ENCODE assay signal across 10 mouse cellular contexts in the genomic region with DNA sequence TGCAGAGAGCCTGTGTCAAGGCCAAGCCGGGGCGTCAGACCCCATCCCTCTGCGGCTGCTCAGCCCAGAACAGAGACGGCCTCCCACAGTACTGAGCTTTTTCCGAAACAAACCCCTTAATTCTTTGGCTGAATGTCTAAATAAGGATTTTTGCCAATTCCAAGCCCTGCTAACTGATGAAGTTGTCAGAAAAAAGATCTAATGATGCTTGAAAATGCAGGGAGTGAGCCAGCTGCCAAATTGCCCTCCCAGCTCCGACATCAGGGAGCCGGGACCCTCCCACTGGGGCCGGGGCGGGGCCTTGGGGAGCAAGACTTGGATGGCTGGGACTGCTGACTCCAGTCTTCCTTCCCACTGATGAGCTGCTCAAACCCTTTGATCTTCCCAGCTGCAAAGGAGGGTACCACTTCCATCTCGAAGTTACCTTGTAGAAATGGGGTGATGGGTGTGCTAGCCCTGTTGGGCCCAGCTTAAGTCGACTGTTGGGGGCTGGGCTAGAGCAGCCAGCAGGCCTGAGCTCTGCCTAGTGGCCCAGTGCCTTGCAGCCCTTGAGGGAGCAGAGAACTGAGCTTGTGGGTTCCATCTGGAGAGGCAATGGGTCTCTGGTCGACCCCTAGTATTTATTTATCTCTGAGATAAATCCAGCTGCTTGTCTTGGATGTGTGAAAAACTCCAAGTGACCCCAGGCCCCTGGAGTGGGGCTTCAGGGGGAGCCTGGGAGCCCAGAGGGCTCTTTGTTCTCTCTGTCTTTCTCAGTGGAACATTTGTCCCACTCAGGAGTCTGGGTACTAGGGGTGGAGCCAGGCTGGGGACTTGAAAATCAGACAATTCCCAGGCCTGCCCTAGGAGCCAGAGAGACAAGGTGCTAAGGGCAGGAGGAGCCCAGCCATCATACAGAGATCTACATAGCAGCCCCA. TPM values are rescaled to one million over a fixed set of nuclear protein-coding genes. Genes with fewer than 3 reads are reported as not detected.
DNase-seq lines count a peak whose midpoint lies in the region; ATAC-seq lines count a peak whose summit lies in the region.
"Had no signal": no experiment of that assay in that cellular context is flagged by ENCODE, and none has a peak within 500 bp of the region (broad histone marks: within the 10 kb centered on the region; RNA-seq: fewer than 3 reads in every experiment).

No protein-coding gene starts in this region.

- peak; percentile 73; the same call in 1 of the 2 replicates for ATAC-seq in stomach, embryonic 15.5 days (ENCODE audit: insufficient read depth, low FRiP score, low read depth)
- no peak for ATAC-seq in erythroblast, adult 5-6 weeks (replicated peaks; ENCODE audit: low FRiP score, poor library complexity, severe bottlenecking)

- no peak overlapping the region for H3K4me2 ChIP-seq in stomach, embryonic 15.5 days
- H3K4me2 ChIP-seq: midbrain, embryonic 12.5 days had no signal

- 0 out of 2 replicates have a peak, but pooled peaks cover 14% of the 10 kb centered on the region for H3K4me1 ChIP-seq in stomach, embryonic 15.5 days
- H3K4me1 ChIP-seq: midbrain, embryonic 12.5 days had no signal

- WGBS in stomach, embryonic 15.5 days = 15% methylated on average over 12 of the region's 12 CpGs

- no peaks in the 10 kb centered on the region for H3K9me3 ChIP-seq in stomach, embryonic 15.5 days
- H3K9me3 ChIP-seq: midbrain, embryonic 12.5 days had no signal

- no peak overlapping the region for H3K9ac ChIP-seq in stomach, embryonic 15.5 days
- H3K9ac ChIP-seq: midbrain, embryonic 12.5 days had no signal

- no peak overlapping the region for H3K4me3 ChIP-seq in stomach, embryonic 15.5 days (replicated peaks)
- H3K4me3 ChIP-seq: midbrain, embryonic 12.5 days had no signal

- no peaks in the 10 kb centered on the region for H3K27me3 ChIP-seq in stomach, embryonic 15.5 days (replicated peaks)

- no peaks in the 10 kb centered on the region for H3K36me3 ChIP-seq in stomach, embryonic 15.5 days
- H3K36me3 ChIP-seq: midbrain, embryonic 12.5 days had no signal

- H3K27ac ChIP-seq in stomach, embryonic 15.5 days = peak overlapping the region; percentile 82
- H3K27ac ChIP-seq: midbrain, embryonic 12.5 days had no signal

- DNase-seq in gastrocnemius, postnatal 25 days = peak; percentile 24
- no peak for DNase-seq in gastrocnemius, adult 18-20 months (ENCODE audit: low spot score)
- peak; percentile 25 for DNase-seq in ovary, postnatal 14 days (ENCODE audit: low spot score)
- no peak for DNase-seq in ovary, adult 18-20 months (ENCODE audit: low spot score)
- peak; percentile 75 to 82 for DNase-seq in kidney, postnatal 4 days
- no peak for DNase-seq in cerebellum, adult 8-10 months

RNA-seq across cellular contexts. Expression of a gene that starts 19.5 kb away (rescaled TPM):
- not detected for total RNA-seq in gastrocnemius, postnatal 25 days (2021)
- total RNA-seq in gastrocnemius, adult 18-20 months (2021) = not detected
- not detected in 2 replicates for polyA plus RNA-seq in stomach, embryonic 15.5 days (2015; fragmentation: Nextera tagmentation; extraction: Ambion mirVana)
- total RNA-seq in erythroblast, adult 5-6 weeks (2015; ENCODE audit: low replicate concordance) = not detected in 2 replicates
- not detected in 2 replicates for total RNA-seq in erythroblast, adult 5-6 weeks (2017; ENCODE audit: low replicate concordance)
- polyA plus RNA-seq: cerebellum, adult 2 months; midbrain, embryonic 12.5 days had no signal

Comparison
In these comparisons a context has a peak if more than half of its experiments do, and no peak if none do; other contexts are left out.
1. DNase-seq: peak in gastrocnemius, postnatal 25 days (single experiment), ovary, postnatal 14 days (single experiment) and kidney, postnatal 4 days (2 of 2); none in gastrocnemius, adult 18-20 months (single experiment), ovary, adult 18-20 months (single experiment) and cerebellum, adult 8-10 months (single experiment).